Mouse (Mus musculus): ENCODE measurements at regions not wholly inside any gene's neighbourhood (a gene's known extent, or its start where the extent isn't known, plus 50 kb on each side); places are given as distances from the start of the nearest gene placed in this dataset.

GRCm38 (mm10) chr10:92284231-92284630 is 438.0 kb downstream of the Nedd1 start:
- TF ChIP-seq CTCF (IDR thresholded peaks at IDR 0.05; ENCODE audit: extremely low read depth, insufficient read depth, low read length) (no peak), POLR2A (IDR thresholded peaks at IDR 0.05; ENCODE audit: extremely low read depth, insufficient read depth, low read length) (no peak)

All from cortical plate, adult 2 months (tissue).